Mouse (Mus musculus) frontal cortex, postnatal 25 days (tissue): Measurements from ENCODE around the gene Zbtb3.
A peak's percentile ranks its signal among the peaks of the same experiment; 100 is the strongest.
"Not testable (repeated sequence)": the region's sequence is repeated elsewhere in the genome, so short reads cannot be mapped to it uniquely, and the experiment has no call there.

Experiments
- DNase-seq, 2 experiments: peaks; one replicate each; pipeline ENCODE4 v3.0.0; 2022; ENCODE audit warnings: low spot score in 2 of 2

Gene Zbtb3

DNA sequence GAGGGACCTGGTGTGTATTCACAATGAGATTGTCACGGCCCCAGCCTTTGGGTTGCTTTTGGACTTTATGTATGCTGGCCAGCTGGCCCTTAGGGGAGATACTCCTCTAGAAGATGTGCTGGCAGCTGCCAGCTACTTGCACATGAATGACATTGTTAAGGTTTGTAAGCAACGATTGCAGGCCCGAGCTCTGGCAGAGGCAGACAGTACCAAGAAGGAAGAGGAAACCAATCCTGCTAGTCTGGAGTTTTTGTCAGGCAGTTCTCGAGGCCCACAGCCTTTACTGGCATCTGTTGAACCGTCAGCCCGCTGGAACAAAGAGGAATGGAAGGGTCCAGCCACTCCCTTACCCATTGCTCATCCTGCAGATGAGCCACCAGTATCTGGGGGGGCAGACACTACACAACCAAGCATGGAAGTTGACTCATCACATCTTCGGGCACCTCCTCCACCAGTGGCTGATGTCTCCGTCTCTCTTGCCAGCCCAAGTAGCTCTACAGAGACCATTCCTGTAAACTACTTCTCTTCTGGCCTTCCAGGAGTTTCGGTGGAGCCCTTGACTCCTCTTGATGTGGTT lies 937 bp downstream of the Zbtb3 start:
- no peak for DNase-seq

DNA sequence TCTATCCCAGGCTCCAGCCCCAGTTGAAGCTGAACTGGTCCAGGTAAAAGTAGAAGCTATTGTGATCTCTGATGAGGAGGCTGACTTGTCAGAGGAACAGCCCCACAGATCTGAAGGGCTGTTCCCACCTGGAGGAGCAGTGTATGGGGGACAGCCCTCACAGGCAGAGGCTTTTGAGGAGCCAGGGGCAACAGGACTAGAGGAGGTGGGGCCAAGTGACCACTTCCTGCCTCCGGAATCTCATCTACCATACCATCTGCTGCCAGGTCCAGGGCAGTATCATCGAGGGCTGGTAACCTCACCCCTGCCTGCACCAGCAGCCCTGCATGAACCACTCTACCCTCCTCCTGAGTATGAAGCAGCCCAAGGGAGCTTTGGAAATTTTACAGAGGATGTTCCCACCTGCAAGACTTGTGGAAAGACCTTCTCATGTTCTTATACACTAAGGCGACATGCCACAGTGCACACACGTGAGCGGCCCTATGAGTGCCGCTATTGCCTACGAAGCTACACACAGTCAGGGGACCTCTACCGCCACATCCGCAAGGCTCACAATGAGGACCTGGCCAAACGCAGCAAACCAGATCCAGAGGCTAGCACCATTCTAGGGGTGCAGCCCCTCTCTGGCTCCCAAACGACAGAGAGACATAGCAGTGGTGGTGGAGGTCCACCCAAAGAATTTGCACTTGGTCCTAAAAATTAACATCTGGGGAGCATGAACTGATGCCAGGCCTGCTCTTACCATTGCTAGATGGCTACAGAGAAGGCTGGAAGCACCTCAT lies 1.7 kb downstream of the Zbtb3 start:
- DNase-seq: no peak

DNA sequence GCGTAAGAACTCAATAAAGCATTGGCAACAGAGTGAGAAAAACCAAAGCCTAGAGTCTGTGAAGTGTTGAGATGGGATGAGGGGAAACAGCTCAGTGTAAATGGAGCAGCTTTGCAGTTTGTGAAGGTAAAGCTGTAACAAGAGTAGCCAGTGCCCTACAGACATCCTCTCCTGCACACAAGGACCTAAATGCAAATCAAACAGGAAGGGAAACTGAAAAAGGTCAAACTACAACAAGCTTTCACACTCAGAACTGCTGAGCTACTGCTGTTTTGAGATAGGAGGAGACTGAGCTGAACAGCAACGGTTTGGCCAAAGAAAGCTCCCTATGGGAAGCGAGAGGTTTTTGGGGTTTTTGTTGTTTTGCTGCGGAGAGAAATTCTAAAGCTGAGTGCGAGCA lies 4.5 kb downstream of the Zbtb3 start:
- no peak for DNase-seq

DNA sequence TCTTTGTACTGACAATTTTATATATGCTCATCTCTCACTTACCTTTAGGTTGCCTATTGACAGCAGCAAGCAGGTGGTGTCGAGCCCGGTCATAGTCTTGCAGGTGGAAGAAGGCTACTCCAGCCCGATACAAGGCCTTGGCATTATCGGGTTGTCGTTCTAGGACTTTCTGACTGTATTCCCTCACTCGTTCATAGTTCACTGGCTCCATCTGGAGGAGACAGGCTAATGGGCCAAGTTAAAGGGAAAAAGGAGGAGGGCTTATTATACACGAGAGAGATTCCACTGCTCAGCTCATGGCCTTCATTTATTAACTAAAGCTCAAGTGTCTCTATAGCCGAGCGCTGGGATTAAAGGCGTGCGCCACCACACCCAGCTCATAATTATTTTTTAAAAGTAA lies 13.5 kb downstream of the Zbtb3 start:
- no peak for DNase-seq

DNA sequence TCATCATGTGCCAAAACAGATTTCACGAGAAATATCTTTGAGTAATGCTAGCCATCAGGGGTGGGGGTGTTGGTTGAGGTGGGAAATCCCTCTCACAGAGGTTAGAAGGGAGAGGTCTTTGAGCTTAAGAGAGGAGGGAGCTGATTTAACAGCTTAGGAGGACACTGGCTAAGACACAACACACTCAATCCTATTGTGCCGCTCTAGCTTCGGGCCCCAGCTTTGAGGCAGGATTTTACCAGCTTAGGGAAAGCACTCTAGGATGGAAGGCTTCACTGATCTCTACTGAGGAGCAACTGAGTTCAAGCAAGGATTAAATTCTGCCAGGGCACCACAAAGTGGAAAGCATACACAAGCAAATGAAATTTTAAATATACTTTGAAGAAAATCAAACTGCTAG lies 14.6 kb downstream of the Zbtb3 start:
- DNase-seq: no peak

DNA sequence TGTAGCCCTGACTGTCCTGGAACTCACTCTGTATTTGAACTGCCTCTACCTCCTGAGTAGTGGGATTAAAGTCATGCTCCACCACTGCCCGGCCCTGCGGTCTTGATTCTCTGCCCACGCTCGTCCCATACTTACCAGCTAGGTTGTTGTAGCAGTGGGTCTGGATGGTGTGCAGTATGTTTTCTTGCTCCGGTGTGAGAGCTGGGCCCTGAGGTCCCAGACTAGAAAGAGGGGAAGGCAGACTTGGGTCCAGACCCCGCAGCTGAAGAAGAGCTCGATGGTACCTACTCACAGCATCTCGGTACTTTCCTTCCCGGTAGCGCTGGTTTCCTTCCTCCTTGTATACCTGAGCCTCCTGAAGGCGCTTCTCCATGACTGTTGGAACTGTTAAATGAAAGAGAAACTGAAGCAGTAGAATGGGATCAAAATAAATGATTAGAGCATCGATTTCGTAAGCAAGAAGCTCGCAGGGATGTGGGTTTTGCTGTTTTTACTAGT lies 16.0 kb downstream of the Zbtb3 start:
- no peak for DNase-seq

DNA sequence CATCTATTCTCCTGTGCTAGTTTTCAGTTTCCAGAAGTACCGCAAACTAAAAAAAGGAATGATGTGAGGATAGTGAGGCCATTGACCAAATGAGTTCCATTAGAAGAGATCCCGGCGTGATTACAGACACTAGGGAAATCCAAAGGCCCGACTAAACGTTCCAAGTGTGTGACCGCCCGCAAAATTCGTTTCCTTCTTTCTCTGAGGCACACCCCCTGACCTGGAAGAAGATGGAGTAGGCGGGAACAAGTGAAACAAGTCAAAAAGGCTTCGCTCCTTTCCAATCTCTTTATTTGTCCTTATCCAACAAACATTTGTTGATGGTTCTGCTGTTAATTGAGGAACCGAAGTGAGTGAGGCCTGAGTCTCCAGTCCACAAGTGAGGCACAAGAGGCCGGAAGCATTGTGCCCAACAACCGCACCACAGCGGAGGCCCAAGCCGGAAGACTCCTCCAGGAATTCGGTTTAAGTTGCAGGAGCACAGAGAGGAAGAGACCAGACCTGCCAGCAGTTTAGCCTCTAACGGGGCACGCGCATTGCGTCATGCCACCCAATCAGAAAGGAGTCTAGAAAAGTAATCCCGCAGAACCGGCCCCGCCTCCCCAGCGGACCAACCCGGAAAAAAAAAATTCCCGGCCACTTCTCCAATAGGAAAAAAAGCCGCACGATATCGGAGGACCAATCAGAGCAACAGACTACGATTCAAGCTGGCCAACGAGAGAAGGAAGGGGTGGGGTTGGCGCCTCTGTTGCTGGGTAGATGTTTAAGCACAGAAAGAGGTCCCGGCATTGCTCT lies 16.6 kb downstream of the Zbtb3 start, which contains the start of gene Ttc9c:
Gene Ttc9c (minus strand): TSS at position 533 of the 795 bp plus-strand sequence.
- DNase-seq: peak; percentile 91 to 95

GRCm38 (mm10) chr19:8819596-8820423 lies 17.5 kb downstream of the Zbtb3 start, which contains the start of gene Hnrnpul2:
Gene Hnrnpul2, plus strand, starts transcription at chr19:8820010.
- peak; percentile 96 for DNase-seq

DNA sequence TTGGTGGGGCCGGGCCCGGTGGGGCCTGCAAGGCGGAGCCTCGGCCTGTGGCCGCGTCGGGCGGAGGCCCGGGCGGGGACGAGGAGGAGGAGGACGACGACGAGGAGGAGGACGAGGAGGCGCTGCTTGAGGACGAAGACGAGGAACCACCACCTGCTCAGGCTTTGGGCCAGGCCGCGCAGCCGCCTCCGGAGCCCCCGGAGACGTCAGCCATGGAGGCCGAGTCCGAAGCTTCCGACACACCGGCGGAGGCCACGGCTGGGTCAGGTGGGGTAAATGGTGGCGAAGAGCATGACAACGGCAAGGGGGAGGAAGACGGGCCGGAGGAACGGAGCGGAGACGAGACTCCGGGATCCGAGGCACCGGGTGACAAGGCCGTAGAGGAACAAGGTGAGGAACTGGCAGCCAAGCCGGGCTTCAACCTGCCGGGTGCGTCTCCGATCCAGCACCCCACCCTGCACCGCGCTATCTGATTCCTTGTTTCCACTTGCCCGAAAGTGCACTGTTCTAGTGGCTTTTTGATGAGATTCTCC lies 18.1 kb downstream of the Zbtb3 start:
- no peak for DNase-seq

GRCm38 (mm10) chr19:8821146-8821545 lies 18.8 kb downstream of the Zbtb3 start:
- DNase-seq: no peak

GRCm38 (mm10) chr19:8822696-8823095 lies 20.3 kb downstream of the Zbtb3 start:
- DNase-seq: no peak

GRCm38 (mm10) chr19:8829660-8830059 lies 27.3 kb downstream of the Zbtb3 start, which contains the start of gene AC129217.1:
Gene AC129217.1, plus strand, starts transcription at chr19:8829773.
- DNase-seq: no peak

GRCm38 (mm10) chr19:8830664-8831063 lies 28.3 kb downstream of the Zbtb3 start:
- no peak for DNase-seq

DNA sequence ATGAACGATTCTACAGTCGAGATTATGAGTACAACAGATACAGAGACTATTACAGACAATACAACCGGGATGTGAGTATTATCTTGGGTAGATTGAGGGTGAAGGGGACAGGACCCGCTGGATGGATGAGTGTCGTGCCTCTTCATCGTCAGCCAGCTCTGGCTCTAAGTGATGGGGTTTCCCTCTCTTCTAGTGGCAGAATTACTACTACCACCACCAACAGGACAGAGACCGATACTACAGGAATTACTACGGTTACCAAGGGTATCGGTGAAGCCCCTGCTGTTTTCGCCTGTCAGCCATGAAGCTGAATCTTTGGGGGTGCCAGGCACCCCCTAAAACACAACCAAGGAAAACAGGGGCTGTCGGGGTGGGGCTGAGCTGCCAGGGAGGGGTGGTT lies 28.9 kb downstream of the Zbtb3 start:
- DNase-seq: no peak

GRCm38 (mm10) chr19:8832971-8833370 lies 30.6 kb downstream of the Zbtb3 start:
- DNase-seq: no peak

- not testable (repeated sequence) for DNase-seq
Observed at GRCm38 (mm10) chr19:8836327-8836726, 34.0 kb downstream of the Zbtb3 start.

GRCm38 (mm10) chr19:8837251-8837791 lies 35.0 kb downstream of the Zbtb3 start, which contains the start of gene Bscl2:
Gene Bscl2, plus strand, starts transcription at chr19:8837467.
- peak; percentile 82 to 84 for DNase-seq

GRCm38 (mm10) chr19:8838041-8838730 lies 35.8 kb downstream of the Zbtb3 start:
- DNase-seq: no peak

GRCm38 (mm10) chr19:8839103-8839907 lies 37.0 kb downstream of the Zbtb3 start, which contains the start of gene Gng3:
Gene Gng3, minus strand, starts transcription at chr19:8839194.
- peak; percentile 81 to 82 for DNase-seq
